Mouse (Mus musculus) frontal cortex, postnatal 10 days (tissue): Measurements from ENCODE around the gene Kirrel3.

ENCODE experiments used
- DNase-seq, 2 experiments: peaks; one replicate each; pipeline ENCODE4 v3.0.0; 2022; ENCODE audit warnings: low spot score in 2 of 2, mixed read lengths in 1 of 2

The Kirrel3 gene

GRCm38 (mm10) chr9:34947717-34948116 lies 462.0 kb downstream of the Kirrel3 start:
- DNase-seq: no peak

- DNase-seq: no peak
These were observed 467.7 kb downstream of the Kirrel3 start for GRCm38 (mm10) chr9:34953420-34953819.

GRCm38 (mm10) chr9:34954212-34954611 lies 468.5 kb downstream of the Kirrel3 start:
- DNase-seq: peak in 1 of 2 experiments; percentile 24

- no peak for DNase-seq
These were observed 470.8 kb downstream of the Kirrel3 start for GRCm38 (mm10) chr9:34956512-34956911.

GRCm38 (mm10) chr9:34957691-34958090 lies 472.0 kb downstream of the Kirrel3 start:
- no peak for DNase-seq

GRCm38 (mm10) chr9:34958183-34958830 lies 472.6 kb downstream of the Kirrel3 start:
- DNase-seq: no peak

- no peak for DNase-seq
These were observed 475.0 kb downstream of the Kirrel3 start for GRCm38 (mm10) chr9:34960736-34961135.

- DNase-seq: no peak
These were observed 475.5 kb downstream of the Kirrel3 start for GRCm38 (mm10) chr9:34961171-34961570.

- DNase-seq: no peak
These were observed 476.6 kb downstream of the Kirrel3 start for GRCm38 (mm10) chr9:34962251-34962650.

GRCm38 (mm10) chr9:34963593-34963992 lies 477.9 kb downstream of the Kirrel3 start:
- no peak for DNase-seq

GRCm38 (mm10) chr9:34964172-34965040 lies 478.7 kb downstream of the Kirrel3 start:
- no peak for DNase-seq

GRCm38 (mm10) chr9:34965041-34965415 lies 479.3 kb downstream of the Kirrel3 start:
- no peak for DNase-seq

GRCm38 (mm10) chr9:34967772-34968171 lies 482.1 kb downstream of the Kirrel3 start:
- no peak for DNase-seq

GRCm38 (mm10) chr9:34969881-34970490 lies 484.3 kb downstream of the Kirrel3 start:
- DNase-seq: no peak

- DNase-seq: no peak
These were observed 488.6 kb downstream of the Kirrel3 start for GRCm38 (mm10) chr9:34974326-34974725.

GRCm38 (mm10) chr9:34975245-34975644 lies 489.6 kb downstream of the Kirrel3 start:
- DNase-seq: no peak

- DNase-seq: no peak
These were observed 491.1 kb downstream of the Kirrel3 start for GRCm38 (mm10) chr9:34976596-34977462.

- no peak for DNase-seq
These were observed 492.0 kb downstream of the Kirrel3 start for GRCm38 (mm10) chr9:34977700-34978099.

GRCm38 (mm10) chr9:34978229-34978628 lies 492.5 kb downstream of the Kirrel3 start:
- no peak for DNase-seq

GRCm38 (mm10) chr9:34980516-34981265 lies 495.0 kb downstream of the Kirrel3 start:
- DNase-seq: no peak
